Mouse (Mus musculus) CH12.LX (cell line): Measurements from ENCODE around the gene Olfr71. TPM values are rescaled to one million over a fixed set of nuclear protein-coding genes. Genes with fewer than 3 reads are reported as not detected.

ENCODE experiments used
- DNase-seq: peaks from one replicate; pipeline ENCODE4 v3.0.0-alpha.2; 2013; ENCODE audit errors: extremely low read depth
- H3K27ac ChIP-seq: 2 replicates; pipeline ENCODE4 v1.5.1; 2012; ENCODE audit warnings: low read depth, mild to moderate bottlenecking, control low read depth, moderate library complexity; ENCODE audit not compliant: insufficient read depth
- H3K27me3 ChIP-seq: replicated peaks from 2 replicates; pipeline ENCODE3; 2012; ENCODE audit warnings: inconsistent platforms
- H3K36me3 ChIP-seq, 2 experiments: replicated peaks in 1 of 2; 2 replicates each; pipeline versions ENCODE3 to v1.6.1; 2012; ENCODE audit warnings: inconsistent platforms in 1 of 2, low read length in 1 of 2, mild to moderate bottlenecking in 1 of 2, mixed read lengths in 1 of 2, moderate library complexity in 1 of 2; ENCODE audit not compliant: control insufficient read depth in 1 of 2, insufficient read depth in 1 of 2
- H3K4me1 ChIP-seq, 2 experiments: 2 replicates each; pipeline ENCODE4 v1.6.1; 2012; ENCODE audit warnings: inconsistent platforms in 1 of 2, moderate library complexity in 1 of 2; ENCODE audit not compliant: insufficient read depth in 2 of 2, control insufficient read depth in 1 of 2
- H3K4me2 ChIP-seq: 2 replicates; pipeline ENCODE4 v1.6.1; 2012; ENCODE audit warnings: low read depth, mild to moderate bottlenecking, control low read depth; ENCODE audit not compliant: poor library complexity, insufficient read depth, severe bottlenecking
- H3K4me3 ChIP-seq, 3 experiments: fragments of 150-350 bp in 1 of 3; sonication (generic) in 1 of 3; replicated peaks in 1 of 3; 2 replicates each; pipeline versions ENCODE3 to v1.5.1; 2011 to 2012; ENCODE audit warnings: low read depth in 2 of 3, low read length in 2 of 3, mild to moderate bottlenecking in 2 of 3, moderate library complexity in 2 of 3, control low read depth in 1 of 3, improper control_type of control experiment in 1 of 3, inconsistent platforms in 1 of 3, mixed read lengths in 1 of 3; ENCODE audit not compliant: poor library complexity in 1 of 3
- H3K79me2 ChIP-seq: replicated peaks from 2 replicates; pipeline ENCODE4 v1.6.1; 2012; ENCODE audit warnings: mild to moderate bottlenecking, moderate library complexity; ENCODE audit not compliant: control insufficient read depth, poor library complexity, insufficient read depth, severe bottlenecking; ENCODE audit errors: extremely low read depth
- H3K9ac ChIP-seq: 2 replicates; pipeline ENCODE4 v1.6.1; 2012; ENCODE audit warnings: low read depth, mild to moderate bottlenecking, control low read depth, moderate library complexity; ENCODE audit not compliant: insufficient read depth
- H3K9me3 ChIP-seq: replicated peaks from 2 replicates; pipeline ENCODE3; 2012; ENCODE audit warnings: low read length, inconsistent platforms, mixed read lengths
- CHD2 ChIP-seq: IDR thresholded peaks from 2 replicates; pipeline ENCODE4 v1.6.1; 2011; ENCODE audit warnings: low read length, improper control_type of control experiment
- CTCF ChIP-seq, 2 experiments: IDR thresholded peaks in 1 of 2; conservative IDR thresholded peaks in 1 of 2; 2 replicates each; pipeline ENCODE4 v1.5.1; 2011 to 2012; ENCODE audit warnings: low read depth in 2 of 2, low read length in 2 of 2, improper control_type of control experiment in 1 of 2, inconsistent platforms in 1 of 2, mild to moderate bottlenecking in 1 of 2, moderate library complexity in 1 of 2
- ETS1 ChIP-seq: conservative IDR thresholded peaks from 2 replicates; pipeline ENCODE4 v1.6.1; 2012; ENCODE audit warnings: low read depth, mild to moderate bottlenecking, inconsistent platforms, low read length, improper control_type of control experiment, moderate library complexity
- GABPA ChIP-seq: IDR thresholded peaks from 2 replicates; pipeline ENCODE4 v1.6.1; 2012; ENCODE audit warnings: low read depth, low read length, improper control_type of control experiment, inconsistent platforms; ENCODE audit not compliant: insufficient replicate concordance
- HCFC1 ChIP-seq: IDR thresholded peaks from 2 replicates; pipeline ENCODE4 v1.6.1; 2012; ENCODE audit warnings: low read depth, mild to moderate bottlenecking, inconsistent platforms, low read length, improper control_type of control experiment
- JUN ChIP-seq: IDR thresholded peaks from 2 replicates; pipeline ENCODE4 v1.6.1; 2011; ENCODE audit warnings: low read depth, mild to moderate bottlenecking, low read length, improper control_type of control experiment, moderate library complexity; ENCODE audit not compliant: insufficient read depth
- JUND ChIP-seq: conservative IDR thresholded peaks from 2 replicates; pipeline ENCODE4 v1.6.1; 2011; ENCODE audit warnings: low read depth, low read length, improper control_type of control experiment
- KAT2A ChIP-seq: IDR thresholded peaks from 2 replicates; pipeline ENCODE4 v1.6.1; 2012; ENCODE audit warnings: low read length, improper control_type of control experiment, inconsistent platforms; ENCODE audit not compliant: insufficient replicate concordance
- MAX ChIP-seq: IDR thresholded peaks from 2 replicates; pipeline ENCODE4 v1.6.1; 2011; ENCODE audit warnings: low read length, improper control_type of control experiment
- MAZ ChIP-seq: IDR thresholded peaks from 2 replicates; pipeline ENCODE4 v1.6.1; 2012; ENCODE audit warnings: low read depth, mild to moderate bottlenecking, inconsistent platforms, low read length, improper control_type of control experiment, moderate library complexity
- MEF2A ChIP-seq: IDR thresholded peaks from 2 replicates; pipeline ENCODE4 v1.6.1; 2014; ENCODE audit warnings: low read depth, mild to moderate bottlenecking, inconsistent platforms, low read length, improper control_type of control experiment, borderline replicate concordance
- MXI1 ChIP-seq: IDR thresholded peaks from 2 replicates; pipeline ENCODE4 v1.6.1; 2011; ENCODE audit warnings: mild to moderate bottlenecking, low read depth, low read length, improper control_type of control experiment
- PAX5 ChIP-seq: IDR thresholded peaks from 2 replicates; pipeline ENCODE4 v1.6.1; 2012; ENCODE audit warnings: low read length, inconsistent platforms, mixed read lengths
- RAD21 ChIP-seq: IDR thresholded peaks from 2 replicates; pipeline ENCODE4 v1.6.1; 2011; ENCODE audit warnings: low read depth, mild to moderate bottlenecking, low read length, improper control_type of control experiment, moderate library complexity
- RCOR1 ChIP-seq: conservative IDR thresholded peaks from 2 replicates; pipeline ENCODE4 v1.6.1; 2012; ENCODE audit warnings: low read depth, mild to moderate bottlenecking, inconsistent platforms, low read length, improper control_type of control experiment
- SIN3A ChIP-seq: IDR thresholded peaks from 2 replicates; pipeline ENCODE4 v1.6.1; 2012; ENCODE audit warnings: low read length, improper control_type of control experiment, inconsistent platforms
- SMC3 ChIP-seq: IDR thresholded peaks from 2 replicates; pipeline ENCODE4 v1.6.1; 2011; ENCODE audit warnings: low read depth, low read length, improper control_type of control experiment
- TBP ChIP-seq: conservative IDR thresholded peaks from 2 replicates; pipeline ENCODE4 v1.6.1; 2011; ENCODE audit warnings: low read depth, low read length, improper control_type of control experiment
- UBTF ChIP-seq: IDR thresholded peaks from 2 replicates; pipeline ENCODE4 v1.6.1; 2012; ENCODE audit warnings: low read depth, mild to moderate bottlenecking, inconsistent platforms, low read length, improper control_type of control experiment, moderate library complexity
- ZC3H11A ChIP-seq: IDR thresholded peaks from 2 replicates; pipeline ENCODE4 v1.6.1; 2012; ENCODE audit warnings: low read depth, mild to moderate bottlenecking, inconsistent platforms, low read length, improper control_type of control experiment
- ZKSCAN1 ChIP-seq: IDR thresholded peaks from 2 replicates; pipeline ENCODE4 v1.6.1; 2012; ENCODE audit warnings: low read depth, inconsistent platforms, low read length, improper control_type of control experiment, borderline replicate concordance
- ZNF384 ChIP-seq: IDR thresholded peaks from 2 replicates; pipeline ENCODE4 v1.6.1; 2012; ENCODE audit warnings: low read depth, low read length, improper control_type of control experiment, inconsistent platforms
- dilution Hi-C: fragments of 300-500 bp; cut with MboI; formaldehyde crosslinking; loops from 2 replicates; pipeline ENCODE4 v1.14.3; 2020; ENCODE audit warnings: low sequenced_read_pairs; ENCODE audit not compliant: extremely low pct_unique_long_range_greater_than_20kb, extremely low pct_ligation_motif_present
- in situ Hi-C: fragments of 300-500 bp; cut with MboI; formaldehyde crosslinking; loops from 3 replicates; pipeline ENCODE4 v1.14.3; 2019; ENCODE audit warnings: low sequenced_read_pairs, low pct_ligation_motif_present, low pct_unique_long_range_greater_than_20kb, mixed read lengths
- polyA plus RNA-seq: library from polyadenylated mRNA; unstranded; fragments of >175 nt; gene quantifications from 2 replicates; pipeline ENCODE4 v1.2.1, GENCODE M21; 2012; ENCODE audit warnings: low read depth; ENCODE audit not compliant: insufficient read length
- total RNA-seq, 2 experiments: library from RNA; depleted of rRNA; stranded (reverse); fragments of 300-350 nt in 1 of 2; fragments of >200 nt in 1 of 2; gene quantifications; 2 replicates each; pipeline ENCODE4 v1.2.3; 2012 to 2014

The Olfr71 gene
- total and polyA plus RNA-seq, 3 experiments, result not detected

GRCm38 (mm10) chr4:43733186-43733585, 23.1 kb upstream of the Olfr71 start:
- Histone ChIP-seq H3K79me2 (no peaks in the 10 kb centered on the region), H3K27me3 (peaks cover 89% of the 10 kb centered on the region), H3K4me2 (no peak overlapping the region), H3K36me3 (no peaks in the 10 kb centered on the region), H3K4me1 (no peaks in the 10 kb centered on the region), H3K4me3 (no peak overlapping the region), H3K9ac (no peak overlapping the region)
- no peak for DNase-seq
- dilution Hi-C loops, result no loop called here
- in situ Hi-C loops, result loop anchor here (10.0 to 25.0 kb wide), 2 partner anchors 122 to 254 kb away; partner anchors contain the start of genes Ccin and Olfr155
- TF ChIP-seq GABPA, result no peak
- TF ChIP-seq ZNF384, result no peak
- TF ChIP-seq MAZ, result no peak
- TF ChIP-seq ZC3H11A, result no peak
- TF ChIP-seq TBP, result no peak
- no peak for TF ChIP-seq ETS1
- TF ChIP-seq HCFC1, result no peak
- TF ChIP-seq PAX5, result no peak
- no peak for TF ChIP-seq CHD2
- TF ChIP-seq KAT2A, result no peak
- TF ChIP-seq MXI1, result no peak
- no peak for TF ChIP-seq JUN
- no peak for TF ChIP-seq UBTF
- TF ChIP-seq JUND, result no peak
- no peak for TF ChIP-seq RCOR1
- TF ChIP-seq, all 38 proteins: peak for 0
- Histone ChIP-seq H3K9me3 (no peaks in the 10 kb centered on the region), H3K27ac (no peak overlapping the region)

GRCm38 (mm10) chr4:43732171-43732570, 22.1 kb upstream of the Olfr71 start:
- TF ChIP-seq MXI1 (no peak), SMC3 (no peak), RAD21 (no peak), JUND (no peak), SIN3A (no peak), MEF2A (no peak), GABPA (no peak), MAX (no peak), ZC3H11A (no peak), CTCF (conservative IDR thresholded peaks at IDR 0.05 in 1 of 2, IDR thresholded peaks at IDR 0.05 in 1 of 2; ENCODE audit: low read depth in 2 of 2, low read length in 2 of 2) (no peak), ZKSCAN1 (no peak)
- no peak overlapping the region for H3K9ac ChIP-seq
- no peaks in the 10 kb centered on the region for H3K9me3 ChIP-seq
- no peak overlapping the region for H3K4me3 ChIP-seq
- H3K4me1 ChIP-seq, result no peaks in the 10 kb centered on the region
- peaks cover 89% of the 10 kb centered on the region for H3K27me3 ChIP-seq
- no peak overlapping the region for H3K27ac ChIP-seq
- dilution Hi-C loops (no loop called here), in situ Hi-C loops (loop anchor here (10.0 to 25.0 kb wide), 2 partner anchors 123 to 255 kb away; partner anchors contain the start of genes Ccin and Olfr155)
- no peak for DNase-seq
- no peaks in the 10 kb centered on the region for H3K36me3 ChIP-seq
- H3K79me2 ChIP-seq, result no peaks in the 10 kb centered on the region
- no peak overlapping the region for H3K4me2 ChIP-seq
